Mouse (Mus musculus): ENCODE data around the gene Ky. TPM values are rescaled to one million over a fixed set of nuclear protein-coding genes. Genes with fewer than 3 reads are reported as not detected.

Gene Ky
- polyA plus RNA-seq (2012; rRNA removed), result 0.01 TPM in 1 of 2 replicates, not detected in the other
- polyA plus RNA-seq (2014; fragmentation: Nextera tagmentation; extraction: Ambion mirVana), result not detected in 2 replicates

- Histone ChIP-seq H3K9ac (replicated peaks) (no peak within 1 kb of the TSS), H3K4me2 (ENCODE audit: low read depth) (peak within 1 kb of the TSS; percentile 22), H3K4me3 (ENCODE audit: insufficient read depth in 1 of 2, low read depth in 2 of 2, low read length in 2 of 2) (0 out of 4 replicates have a peak within 1 kb of the TSS, but pooled peaks of 1 of the 2 experiments have one; percentile 14), H3K27ac (no peak within 1 kb of the TSS), H3K9me3 (ENCODE audit: control insufficient read depth, low read length) (no peaks in the 10 kb centered on the region), H3K27me3 (ENCODE audit: control insufficient read depth, insufficient read depth, low read length) (peaks cover 9% of the 10 kb centered on the region; the same call in 1 of the 2 replicates), H3K4me1 (replicated peaks; ENCODE audit: control insufficient read depth in 2 of 2, insufficient read depth in 2 of 2, low read length in 1 of 2) (no peaks in the 10 kb centered on the region), H3K36me3 (replicated peaks; ENCODE audit: control insufficient read depth, insufficient read depth, low read depth) (no peaks in the 10 kb centered on the region)
- TF ChIP-seq CTCF (IDR thresholded peaks at IDR 0.05; ENCODE audit: low read depth), result no peak
- no peak for TF ChIP-seq EP300 (IDR thresholded peaks at IDR 0.05; ENCODE audit: low read depth)
- ATAC-seq (ENCODE audit: insufficient read depth), result no peak
- 4% methylated on average over 63 of the region's 63 CpGs for WGBS (ENCODE audit: insufficient replicate concordance)
- DNase-seq (ENCODE audit: low read depth in 3 of 3, low spot score in 3 of 3), result no peak
Measured at GRCm38 (mm10) chr9:102505700-102506585, at the start of gene Ky. Gene Ky, plus strand, starts transcription at chr9:102505750.

DNA sequence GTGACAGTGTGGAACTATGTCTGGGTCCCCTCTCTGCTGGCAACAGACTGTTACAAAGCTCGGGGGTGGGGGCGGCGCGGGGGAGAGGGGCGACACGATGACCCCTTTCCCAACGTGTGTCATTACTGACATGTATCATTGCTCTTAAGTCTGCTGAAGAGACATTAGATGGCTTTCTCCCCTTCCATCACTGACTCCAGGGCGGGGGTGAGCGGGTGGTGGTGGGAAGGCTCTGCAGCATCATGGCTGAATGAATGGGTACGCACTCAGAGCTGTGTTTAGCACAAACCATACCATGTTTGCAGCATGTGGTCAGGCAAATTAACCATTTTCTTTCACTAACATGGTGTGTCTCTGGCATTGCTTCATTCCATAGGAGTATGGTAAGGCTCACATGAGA, 43.3 kb upstream of the Ky start:
- WGBS (ENCODE audit: insufficient replicate concordance), result 75% methylated on average over 10 of the region's 10 CpGs
- H3K4me1 ChIP-seq (replicated peaks; ENCODE audit: control insufficient read depth in 2 of 2, insufficient read depth in 2 of 2, low read length in 1 of 2), result no peaks in the 10 kb centered on the region
- ATAC-seq (ENCODE audit: insufficient read depth) (no peak), DNase-seq (ENCODE audit: low read depth in 3 of 3, low spot score in 3 of 3) (no peak)
- H3K27ac ChIP-seq, result no peak overlapping the region
- H3K9me3 ChIP-seq (ENCODE audit: control insufficient read depth, low read length), result no peaks in the 10 kb centered on the region
- TF ChIP-seq CTCF (IDR thresholded peaks at IDR 0.05; ENCODE audit: low read depth) (no peak), EP300 (IDR thresholded peaks at IDR 0.05; ENCODE audit: low read depth) (no peak)
- H3K4me3 ChIP-seq (ENCODE audit: insufficient read depth in 1 of 2, low read depth in 2 of 2, low read length in 2 of 2), result no peak overlapping the region
- H3K9ac ChIP-seq (replicated peaks), result no peak overlapping the region
- no peaks in the 10 kb centered on the region for H3K36me3 ChIP-seq (replicated peaks; ENCODE audit: control insufficient read depth, insufficient read depth, low read depth)
- no peak overlapping the region for H3K4me2 ChIP-seq (ENCODE audit: low read depth)
- no peaks in the 10 kb centered on the region for H3K27me3 ChIP-seq (ENCODE audit: control insufficient read depth, insufficient read depth, low read length)

GRCm38 (mm10) chr9:102465044-102465443, 40.5 kb upstream of the Ky start:
- ATAC-seq (ENCODE audit: insufficient read depth), result no peak
- H3K27ac ChIP-seq, result no peak overlapping the region
- TF ChIP-seq EP300 (IDR thresholded peaks at IDR 0.05; ENCODE audit: low read depth), result no peak
- no peak for TF ChIP-seq CTCF (IDR thresholded peaks at IDR 0.05; ENCODE audit: low read depth)
- no peak overlapping the region for H3K9ac ChIP-seq (replicated peaks)
- WGBS (ENCODE audit: insufficient replicate concordance), result 64% methylated on average over 3 of the region's 3 CpGs
- H3K4me1 ChIP-seq (replicated peaks; ENCODE audit: control insufficient read depth in 2 of 2, insufficient read depth in 2 of 2, low read length in 1 of 2), result no peaks in the 10 kb centered on the region
- no peak for DNase-seq (ENCODE audit: low read depth in 3 of 3, low spot score in 3 of 3)
- H3K9me3 ChIP-seq (ENCODE audit: control insufficient read depth, low read length), result no peaks in the 10 kb centered on the region
- H3K4me3 ChIP-seq (ENCODE audit: insufficient read depth in 1 of 2, low read depth in 2 of 2, low read length in 2 of 2), result no peak overlapping the region
- H3K27me3 ChIP-seq (ENCODE audit: control insufficient read depth, insufficient read depth, low read length), result no peaks in the 10 kb centered on the region
- H3K4me2 ChIP-seq (ENCODE audit: low read depth), result no peak overlapping the region
- no peaks in the 10 kb centered on the region for H3K36me3 ChIP-seq (replicated peaks; ENCODE audit: control insufficient read depth, insufficient read depth, low read depth)

DNA sequence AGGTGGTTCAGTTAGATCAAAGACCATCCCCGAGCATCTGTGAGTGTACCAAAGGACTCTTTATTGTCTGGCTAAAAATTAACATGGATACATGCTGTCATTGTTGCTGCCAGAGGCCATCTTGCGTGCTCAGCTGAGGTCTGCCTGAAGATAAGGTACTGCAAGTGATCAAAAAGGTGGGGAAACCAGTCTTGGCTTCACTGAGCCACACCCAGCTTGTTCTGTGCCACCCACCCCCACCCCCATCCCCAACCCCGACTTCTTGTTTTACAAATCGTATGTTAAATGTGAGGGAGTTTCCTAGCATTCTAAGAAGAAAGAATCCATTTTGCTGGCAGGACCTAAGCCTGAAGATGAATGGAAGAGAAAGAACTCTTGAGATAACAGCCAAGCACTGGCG, 39.8 kb upstream of the Ky start:
- WGBS (ENCODE audit: insufficient replicate concordance), result 40% methylated on average over 5 of the region's 5 CpGs
- TF ChIP-seq EP300 (IDR thresholded peaks at IDR 0.05; ENCODE audit: low read depth), result no peak
- no peak for TF ChIP-seq CTCF (IDR thresholded peaks at IDR 0.05; ENCODE audit: low read depth)
- no peak overlapping the region for H3K4me3 ChIP-seq (ENCODE audit: insufficient read depth in 1 of 2, low read depth in 2 of 2, low read length in 2 of 2)
- no peak overlapping the region for H3K27ac ChIP-seq
- no peaks in the 10 kb centered on the region for H3K9me3 ChIP-seq (ENCODE audit: control insufficient read depth, low read length)
- ATAC-seq (ENCODE audit: insufficient read depth) (no peak), DNase-seq (ENCODE audit: low read depth in 3 of 3, low spot score in 3 of 3) (no peak)
- no peaks in the 10 kb centered on the region for H3K4me1 ChIP-seq (replicated peaks; ENCODE audit: control insufficient read depth in 2 of 2, insufficient read depth in 2 of 2, low read length in 1 of 2)
- H3K27me3 ChIP-seq (ENCODE audit: control insufficient read depth, insufficient read depth, low read length), result no peaks in the 10 kb centered on the region
- no peaks in the 10 kb centered on the region for H3K36me3 ChIP-seq (replicated peaks; ENCODE audit: control insufficient read depth, insufficient read depth, low read depth)
- no peak overlapping the region for H3K9ac ChIP-seq (replicated peaks)
- H3K4me2 ChIP-seq (ENCODE audit: low read depth), result no peak overlapping the region

DNA sequence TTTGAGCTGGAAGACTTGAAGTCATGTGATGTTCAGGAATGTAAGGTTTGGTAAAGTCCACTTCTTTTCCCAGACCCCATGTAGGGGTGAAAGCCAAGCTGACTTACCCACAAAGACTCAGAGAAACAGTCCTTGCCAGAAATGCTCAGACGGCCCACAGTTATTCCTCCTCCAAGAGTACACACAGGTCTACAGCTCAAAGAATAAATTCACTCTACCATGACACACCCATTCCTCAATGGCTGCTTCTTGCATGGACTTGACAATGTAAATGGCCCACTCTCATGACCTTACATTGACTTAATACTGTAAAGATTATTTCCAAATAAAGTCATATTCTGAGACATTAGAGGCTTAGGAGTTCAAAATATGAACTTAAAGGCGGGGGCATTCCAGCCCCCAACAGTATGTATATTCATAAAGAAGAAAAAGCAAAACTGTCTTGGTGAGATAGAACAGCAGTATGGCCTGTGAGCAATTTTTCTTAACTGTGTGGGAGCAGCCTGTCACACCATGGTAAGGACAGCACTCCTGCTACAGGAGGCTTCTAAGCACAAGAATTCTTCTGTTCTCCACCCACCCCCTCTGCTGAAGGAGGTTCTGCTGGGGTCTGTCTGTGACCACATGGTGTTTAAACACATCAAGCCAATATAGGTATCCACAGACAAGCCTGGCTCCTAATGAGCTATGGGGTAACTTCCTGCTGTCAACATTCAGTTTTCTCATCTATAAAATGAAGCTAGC, 35.3 kb upstream of the Ky start:
- no peak for TF ChIP-seq CTCF (IDR thresholded peaks at IDR 0.05; ENCODE audit: low read depth)
- no peak for TF ChIP-seq EP300 (IDR thresholded peaks at IDR 0.05; ENCODE audit: low read depth)
- no peaks in the 10 kb centered on the region for H3K36me3 ChIP-seq (replicated peaks; ENCODE audit: control insufficient read depth, insufficient read depth, low read depth)
- no peaks in the 10 kb centered on the region for H3K9me3 ChIP-seq (ENCODE audit: control insufficient read depth, low read length)
- H3K4me3 ChIP-seq (ENCODE audit: insufficient read depth in 1 of 2, low read depth in 2 of 2, low read length in 2 of 2), result no peak overlapping the region
- no peak overlapping the region for H3K9ac ChIP-seq (replicated peaks)
- no peaks in the 10 kb centered on the region for H3K27me3 ChIP-seq (ENCODE audit: control insufficient read depth, insufficient read depth, low read length)
- H3K27ac ChIP-seq, result no peak overlapping the region
- no peak overlapping the region for H3K4me2 ChIP-seq (ENCODE audit: low read depth)
- H3K4me1 ChIP-seq (replicated peaks; ENCODE audit: control insufficient read depth in 2 of 2, insufficient read depth in 2 of 2, low read length in 1 of 2), result no peaks in the 10 kb centered on the region
- DNase-seq (ENCODE audit: low read depth in 3 of 3, low spot score in 3 of 3), result no peak
- WGBS (ENCODE audit: insufficient replicate concordance), result 65% methylated on average over 2 of the region's 2 CpGs
- ATAC-seq (ENCODE audit: insufficient read depth), result no peak

Data from liver, embryonic 14.5 days (tissue).